Mouse (Mus musculus): ENCODE measurements around the gene Slc16a10. TPM values are rescaled to one million over a fixed set of nuclear protein-coding genes. Genes with fewer than 3 reads are reported as not detected.

Slc16a10 gene
- polyA plus RNA-seq, 1 experiment from 2014 or later: 5.3 TPM

DNA sequence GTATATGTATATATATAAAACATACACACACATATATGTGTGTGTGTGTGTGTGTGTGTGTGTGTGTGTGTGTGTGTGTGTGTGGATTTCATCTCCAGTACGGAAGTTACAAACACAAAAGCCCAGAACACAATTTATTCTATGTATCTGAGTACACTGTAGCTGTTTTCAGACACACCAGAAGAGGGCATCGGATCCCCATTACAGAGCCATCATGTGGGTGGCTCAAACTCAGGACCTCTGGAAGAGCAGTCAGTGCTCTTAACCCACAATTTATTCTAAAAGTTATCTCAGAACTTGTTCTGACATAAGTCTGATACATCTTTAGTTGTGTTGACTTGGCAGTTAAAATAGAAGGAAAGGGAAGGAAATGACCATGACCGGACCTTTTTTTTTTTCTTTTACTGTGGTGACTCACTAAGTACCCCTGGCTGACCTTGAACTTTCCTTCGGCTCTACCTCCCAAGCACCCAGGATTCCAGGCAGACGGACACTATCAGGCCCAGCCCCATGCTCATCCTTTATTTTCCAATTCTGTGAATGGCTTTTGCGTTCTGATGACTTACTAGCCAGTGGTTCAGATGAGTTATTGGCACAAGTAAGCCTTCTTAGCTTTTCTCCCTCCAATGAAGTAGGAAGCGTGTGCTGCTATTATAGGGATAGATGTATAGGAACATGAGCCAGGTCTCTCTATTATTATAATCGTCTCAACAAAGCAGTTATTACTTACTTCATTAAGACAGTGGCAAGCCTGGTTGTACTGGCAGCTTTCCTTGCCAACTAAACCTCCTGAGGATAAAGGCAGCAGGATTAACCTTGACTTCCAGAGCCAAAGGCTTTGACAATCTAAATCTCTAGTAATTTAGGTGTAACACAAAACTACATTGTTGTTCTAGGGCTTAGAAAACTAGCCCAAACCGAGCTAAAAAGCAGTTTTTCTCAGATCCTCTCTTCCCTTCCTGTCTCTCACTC, 6.0 kb downstream of the Slc16a10 start:
- ATAC-seq (ENCODE audit: insufficient read depth): no peak

DNA sequence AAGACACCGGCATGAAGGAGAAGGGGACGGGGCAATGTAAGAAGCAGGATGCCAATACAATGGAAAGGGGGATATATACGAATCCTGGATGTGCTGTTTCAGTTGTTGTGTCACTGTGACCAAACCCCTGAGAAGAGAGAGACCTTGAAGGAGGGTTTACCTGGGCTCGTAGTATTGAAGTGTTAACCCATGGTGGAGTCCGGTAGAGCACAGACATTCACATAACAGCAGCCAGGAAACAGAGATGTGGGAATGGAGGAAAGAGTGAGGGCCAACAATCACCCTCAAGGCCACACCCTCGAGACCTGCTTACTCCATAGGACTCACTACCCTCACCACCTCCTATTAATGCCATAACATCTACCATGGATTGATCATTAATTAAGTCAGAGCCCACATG, 7.2 kb downstream of the Slc16a10 start:
- Histone ChIP-seq H3K27ac (ENCODE audit: low read depth) (no peak overlapping the region), H3K4me2 (no peak overlapping the region), H3K4me3 (ENCODE audit: low read depth, low read length) (no peak overlapping the region), H3K9me3 (ENCODE audit: low read depth, low read length) (no peaks in the 10 kb centered on the region), H3K4me1 (ENCODE audit: insufficient read depth) (no peaks in the 10 kb centered on the region), H3K27me3 (ENCODE audit: insufficient read depth, low read length) (no peaks in the 10 kb centered on the region), H3K36me3 (ENCODE audit: insufficient read depth) (no peaks in the 10 kb centered on the region), H3K9ac (no peak overlapping the region)
- ATAC-seq (ENCODE audit: insufficient read depth): no peak
- no peak for DNase-seq
- WGBS: 82% methylated on average over 6 of the region's 6 CpGs
- no peak for TF ChIP-seq CTCF (IDR thresholded peaks at IDR 0.05; ENCODE audit: low read depth)

More for the DNA sequence above, 6.0 kb downstream of the Slc16a10 start:
- no peak for TF ChIP-seq CTCF (IDR thresholded peaks at IDR 0.05; ENCODE audit: low read depth)
- no peaks in the 10 kb centered on the region for H3K9me3 ChIP-seq (ENCODE audit: low read depth, low read length)
- no peak for DNase-seq
- WGBS: 84% methylated on average over 9 of the region's 9 CpGs
- no peak overlapping the region for H3K4me3 ChIP-seq (ENCODE audit: low read depth, low read length)
- H3K4me1 ChIP-seq (ENCODE audit: insufficient read depth): no peaks in the 10 kb centered on the region
- no peak overlapping the region for H3K27ac ChIP-seq (ENCODE audit: low read depth)
- H3K9ac ChIP-seq: no peak overlapping the region
- H3K27me3 ChIP-seq (ENCODE audit: insufficient read depth, low read length): peaks cover 5% of the 10 kb centered on the region; the same call in 1 of the 2 replicates
- H3K36me3 ChIP-seq (ENCODE audit: insufficient read depth): no peaks in the 10 kb centered on the region
- H3K4me2 ChIP-seq: no peak overlapping the region

DNA sequence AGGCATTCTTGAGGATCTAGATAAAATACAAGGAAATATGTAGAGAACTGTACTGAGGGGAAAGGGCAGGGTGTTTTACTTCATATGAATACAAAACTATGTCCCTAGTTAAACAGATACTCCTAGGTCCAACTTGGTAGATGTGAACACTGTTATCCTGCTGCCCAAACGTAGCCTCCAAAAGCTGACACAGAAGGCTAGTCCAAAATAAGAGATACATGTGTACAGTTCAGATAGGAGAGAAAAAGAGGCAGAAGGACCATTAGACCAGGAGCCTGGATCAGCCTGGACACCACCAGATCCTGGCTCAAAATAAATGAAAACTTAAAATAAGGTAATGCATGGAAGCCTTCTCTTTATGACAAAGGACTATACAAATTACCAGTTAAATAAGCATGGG, 8.4 kb downstream of the Slc16a10 start:
- no peaks in the 10 kb centered on the region for H3K4me1 ChIP-seq (ENCODE audit: insufficient read depth)
- no peaks in the 10 kb centered on the region for H3K36me3 ChIP-seq (ENCODE audit: insufficient read depth)
- no peak overlapping the region for H3K4me2 ChIP-seq
- ATAC-seq (ENCODE audit: insufficient read depth) (no peak), DNase-seq (no peak)
- WGBS: 78% methylated on average over 1 of the region's 1 CpGs
- no peak for TF ChIP-seq CTCF (IDR thresholded peaks at IDR 0.05; ENCODE audit: low read depth)
- no peaks in the 10 kb centered on the region for H3K27me3 ChIP-seq (ENCODE audit: insufficient read depth, low read length)
- no peak overlapping the region for H3K9ac ChIP-seq
- H3K9me3 ChIP-seq (ENCODE audit: low read depth, low read length): no peaks in the 10 kb centered on the region
- no peak overlapping the region for H3K4me3 ChIP-seq (ENCODE audit: low read depth, low read length)
- H3K27ac ChIP-seq (ENCODE audit: low read depth): no peak overlapping the region

DNA sequence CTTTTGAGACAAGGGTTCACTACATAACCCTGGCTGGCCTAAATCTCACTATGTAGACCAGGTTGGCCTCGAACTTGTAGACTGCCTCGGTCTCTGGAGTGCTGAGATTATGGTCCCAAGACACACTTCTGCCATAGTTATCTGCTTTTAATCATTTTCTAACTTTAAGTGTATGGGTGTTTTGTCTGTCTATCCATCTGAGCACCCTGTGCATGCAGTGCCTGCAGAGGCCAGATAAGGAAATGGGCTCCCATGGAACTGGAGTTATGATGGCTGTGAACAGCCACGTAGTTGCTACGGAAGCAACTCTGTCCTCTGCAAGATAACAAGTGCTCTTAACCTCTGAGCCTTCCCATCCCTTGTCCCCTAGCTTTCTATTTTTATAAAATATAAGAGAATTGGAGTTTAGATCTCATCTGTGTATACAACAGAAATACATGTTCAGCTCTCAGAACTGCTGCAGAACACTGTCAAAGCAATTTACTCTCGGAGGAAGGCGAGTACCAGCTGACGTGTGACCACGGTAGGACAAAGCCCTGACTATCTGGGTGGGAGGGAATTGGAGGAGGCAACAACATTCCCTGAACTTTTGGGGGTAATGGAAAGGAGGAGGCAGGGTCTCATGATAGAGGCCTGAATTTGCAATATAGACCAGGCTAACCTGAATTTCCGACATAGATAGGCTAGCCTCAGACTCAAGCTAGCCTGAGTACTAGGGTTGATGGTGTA, 10.2 kb downstream of the Slc16a10 start:
- H3K4me2 ChIP-seq: no peak overlapping the region
- H3K27ac ChIP-seq (ENCODE audit: low read depth): no peak overlapping the region
- 81% methylated on average over 9 of the region's 9 CpGs for WGBS
- TF ChIP-seq CTCF (IDR thresholded peaks at IDR 0.05; ENCODE audit: low read depth): no peak
- ATAC-seq (ENCODE audit: insufficient read depth) (peak; percentile 74; the same call in 1 of the 2 replicates), DNase-seq (no peak)
- no peak overlapping the region; the same call in 1 of the 2 replicates for H3K9ac ChIP-seq
- no peaks in the 10 kb centered on the region for H3K9me3 ChIP-seq (ENCODE audit: low read depth, low read length)
- H3K4me1 ChIP-seq (ENCODE audit: insufficient read depth): no peaks in the 10 kb centered on the region
- H3K27me3 ChIP-seq (ENCODE audit: insufficient read depth, low read length): no peaks in the 10 kb centered on the region
- no peak overlapping the region for H3K4me3 ChIP-seq (ENCODE audit: low read depth, low read length)
- H3K36me3 ChIP-seq (ENCODE audit: insufficient read depth): no peaks in the 10 kb centered on the region

DNA sequence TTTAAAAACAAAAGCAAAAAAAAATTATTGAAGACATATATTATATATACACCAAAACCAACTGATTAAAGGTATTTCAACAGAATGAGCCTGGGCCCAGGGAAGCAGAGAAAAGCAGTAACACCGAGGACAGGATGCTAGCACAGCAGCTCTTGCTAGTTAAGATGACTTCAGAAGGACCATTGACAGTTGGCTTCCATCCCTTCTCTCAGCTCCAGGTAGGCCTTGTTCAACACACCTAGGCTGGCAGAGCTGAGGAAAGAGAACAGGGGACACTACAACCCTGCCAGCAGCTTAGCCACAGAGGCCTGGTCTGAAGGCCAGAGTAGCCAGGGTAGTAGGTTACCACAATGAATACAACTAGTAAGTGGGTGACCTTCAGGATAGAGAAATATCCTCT, 11.9 kb downstream of the Slc16a10 start:
- Histone ChIP-seq H3K36me3 (ENCODE audit: insufficient read depth) (no peaks in the 10 kb centered on the region), H3K4me2 (no peak overlapping the region), H3K4me1 (ENCODE audit: insufficient read depth) (no peaks in the 10 kb centered on the region), H3K9me3 (ENCODE audit: low read depth, low read length) (no peaks in the 10 kb centered on the region), H3K27ac (ENCODE audit: low read depth) (no peak overlapping the region), H3K27me3 (ENCODE audit: insufficient read depth, low read length) (no peaks in the 10 kb centered on the region), H3K9ac (no peak overlapping the region), H3K4me3 (ENCODE audit: low read depth, low read length) (no peak overlapping the region)
- ATAC-seq (ENCODE audit: insufficient read depth) (no peak), DNase-seq (no peak)
- 82% methylated on average over 1 of the region's 1 CpGs for WGBS
- no peak for TF ChIP-seq CTCF (IDR thresholded peaks at IDR 0.05; ENCODE audit: low read depth)

DNA sequence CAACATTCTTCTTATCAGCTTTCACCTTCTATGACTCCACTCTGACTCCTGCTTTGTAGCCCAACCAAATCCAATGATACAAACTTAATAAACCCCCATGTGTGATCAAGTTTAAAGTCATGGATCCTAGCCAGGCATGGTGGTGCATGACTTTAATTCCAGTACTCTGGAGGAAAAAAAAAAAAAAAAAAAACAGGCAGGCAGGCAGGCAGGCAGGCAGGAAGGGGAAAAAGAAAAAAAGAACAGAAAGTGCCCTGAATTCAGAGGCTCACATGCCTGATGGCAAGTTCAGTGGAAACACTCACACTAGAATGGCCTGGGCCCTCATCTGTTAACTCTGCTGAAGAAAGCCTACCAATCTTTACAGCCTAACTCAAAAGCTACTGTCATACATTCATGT, 12.9 kb downstream of the Slc16a10 start:
- Histone ChIP-seq H3K27ac (ENCODE audit: low read depth) (no peak overlapping the region), H3K9ac (no peak overlapping the region), H3K4me2 (no peak overlapping the region), H3K4me3 (ENCODE audit: low read depth, low read length) (no peak overlapping the region), H3K4me1 (ENCODE audit: insufficient read depth) (no peaks in the 10 kb centered on the region), H3K9me3 (ENCODE audit: low read depth, low read length) (no peaks in the 10 kb centered on the region), H3K36me3 (ENCODE audit: insufficient read depth) (no peaks in the 10 kb centered on the region), H3K27me3 (ENCODE audit: insufficient read depth, low read length) (no peaks in the 10 kb centered on the region)
- DNase-seq: no peak
- no peak for TF ChIP-seq CTCF (IDR thresholded peaks at IDR 0.05; ENCODE audit: low read depth)
- no peak for ATAC-seq (ENCODE audit: insufficient read depth)

DNA sequence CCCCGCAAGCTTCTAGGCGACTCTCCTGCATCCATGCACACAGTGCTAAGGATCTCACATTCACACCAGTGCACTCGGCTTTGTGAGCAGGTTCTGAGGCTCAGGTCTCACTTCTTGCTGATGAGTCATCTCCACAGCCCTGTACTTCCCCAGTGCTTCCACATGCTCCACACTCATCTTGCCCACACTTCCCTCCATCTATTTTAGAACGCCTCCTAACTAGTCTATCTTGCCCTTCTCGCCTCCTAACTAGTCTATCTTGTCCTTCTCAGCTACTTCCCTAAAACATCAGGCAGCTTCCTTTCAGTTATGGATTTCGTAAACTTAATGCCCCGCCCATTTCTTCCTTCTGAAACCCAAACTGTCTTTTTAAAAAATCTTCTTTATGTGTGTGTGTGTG, 13.6 kb downstream of the Slc16a10 start:
- DNase-seq (no peak), ATAC-seq (ENCODE audit: insufficient read depth) (no peak)
- no peaks in the 10 kb centered on the region for H3K9me3 ChIP-seq (ENCODE audit: low read depth, low read length)
- no peak overlapping the region for H3K27ac ChIP-seq (ENCODE audit: low read depth)
- H3K36me3 ChIP-seq (ENCODE audit: insufficient read depth): no peaks in the 10 kb centered on the region
- no peak overlapping the region for H3K4me3 ChIP-seq (ENCODE audit: low read depth, low read length)
- TF ChIP-seq CTCF (IDR thresholded peaks at IDR 0.05; ENCODE audit: low read depth): no peak
- no peaks in the 10 kb centered on the region for H3K4me1 ChIP-seq (ENCODE audit: insufficient read depth)
- no peaks in the 10 kb centered on the region for H3K27me3 ChIP-seq (ENCODE audit: insufficient read depth, low read length)
- 59% methylated on average over 7 of the region's 7 CpGs for WGBS
- H3K9ac ChIP-seq: no peak overlapping the region
- no peak overlapping the region for H3K4me2 ChIP-seq
